Mouse (Mus musculus) limb, embryonic 14.5 days (tissue): ENCODE measurements around the gene Nxpe4. TPM values are rescaled to one million over a fixed set of nuclear protein-coding genes. Genes with fewer than 3 reads are reported as not detected.

Source experiments
- ATAC-seq: fragments of 200-750 bp; cut with Nextera tagmentation; 2 replicates; pipeline ENCODE4 v1.8.0; 2017; ENCODE audit warnings: low read depth, moderate number of reproducible peaks, moderate TSS enrichment; ENCODE audit not compliant: low FRiP score
- DNase-seq: peaks from one replicate; pipeline ENCODE4 v3.0.0-alpha.2; 2015; ENCODE audit warnings: low spot score
- H3K27ac ChIP-seq: fragments of 300-500 bp; sonication (generic); replicated peaks from 2 replicates; pipeline ENCODE4 v1.5.1; 2014; ENCODE audit warnings: low read depth, mild to moderate bottlenecking, low read length, moderate library complexity, mixed read lengths
- H3K27me3 ChIP-seq: fragments of 300-500 bp; sonication (generic); 2 replicates; pipeline ENCODE4 v1.6.1; 2014; ENCODE audit warnings: low read length, mixed read lengths; ENCODE audit not compliant: control insufficient read depth, insufficient read depth
- H3K36me3 ChIP-seq: fragments of 300-500 bp; sonication (generic); 2 replicates; pipeline ENCODE4 v1.6.1; 2014; ENCODE audit warnings: mild to moderate bottlenecking, low read length, moderate library complexity, mixed read lengths; ENCODE audit not compliant: control insufficient read depth, insufficient read depth
- H3K4me1 ChIP-seq: fragments of 300-500 bp; sonication (generic); 2 replicates; pipeline ENCODE4 v1.6.1; 2014; ENCODE audit warnings: antibody characterized with exemption, low read length, mixed read lengths; ENCODE audit not compliant: control insufficient read depth, insufficient read depth
- H3K4me2 ChIP-seq: fragments of 300-500 bp; sonication (generic); replicated peaks from 2 replicates; pipeline ENCODE4 v1.6.1; 2014; ENCODE audit warnings: low read depth, mild to moderate bottlenecking, low read length, moderate library complexity; ENCODE audit not compliant: severe bottlenecking
- H3K4me3 ChIP-seq: fragments of 300-500 bp; sonication (generic); replicated peaks from 2 replicates; pipeline ENCODE4 v1.5.1; 2014; ENCODE audit warnings: low read length
- H3K9ac ChIP-seq: fragments of 300-500 bp; sonication (generic); 2 replicates; pipeline ENCODE4 v1.6.1; 2014; ENCODE audit warnings: mild to moderate bottlenecking, low read depth, low read length, moderate library complexity; ENCODE audit not compliant: severe bottlenecking
- H3K9me3 ChIP-seq: fragments of 300-500 bp; sonication (generic); 2 replicates; pipeline ENCODE4 v1.6.1; 2016; ENCODE audit warnings: low read length; ENCODE audit not compliant: control insufficient read depth
- POLR2A ChIP-seq: fragments of 200-500 bp; IDR thresholded peaks from 2 replicates; pipeline ENCODE4 v1.8.0; 2012; ENCODE audit warnings: inconsistent platforms, mild to moderate bottlenecking, moderate library complexity, borderline replicate concordance; ENCODE audit not compliant: insufficient read depth, insufficient read length; ENCODE audit errors: extremely low read depth
- WGBS: fragments of 180-500 bp; shearing (Covaris S2); extraction: QIAGEN DNeasy Blood & Tissue Kit; methylation state at CpG from one replicate; pipeline ENCODE4 v1.1.7; 2014; 5-methylcytosine and 5-hydroxymethylcytosine counted together
- polyA plus RNA-seq, 2 experiments: library from polyadenylated mRNA; depleted of rRNA in 1 of 2; stranded (reverse) in 1 of 2; unstranded in 1 of 2; fragments of >200 nt; fragmentation: Nextera tagmentation in 1 of 2; extraction: Ambion mirVana in 1 of 2; gene quantifications; 2 replicates each; pipeline versions ENCODE4 v1.2.1 to v1.2.3; 2012 to 2014

Nxpe4 gene
- polyA plus RNA-seq, 2 experiments, result 6.3 to 8.2 TPM

DNA sequence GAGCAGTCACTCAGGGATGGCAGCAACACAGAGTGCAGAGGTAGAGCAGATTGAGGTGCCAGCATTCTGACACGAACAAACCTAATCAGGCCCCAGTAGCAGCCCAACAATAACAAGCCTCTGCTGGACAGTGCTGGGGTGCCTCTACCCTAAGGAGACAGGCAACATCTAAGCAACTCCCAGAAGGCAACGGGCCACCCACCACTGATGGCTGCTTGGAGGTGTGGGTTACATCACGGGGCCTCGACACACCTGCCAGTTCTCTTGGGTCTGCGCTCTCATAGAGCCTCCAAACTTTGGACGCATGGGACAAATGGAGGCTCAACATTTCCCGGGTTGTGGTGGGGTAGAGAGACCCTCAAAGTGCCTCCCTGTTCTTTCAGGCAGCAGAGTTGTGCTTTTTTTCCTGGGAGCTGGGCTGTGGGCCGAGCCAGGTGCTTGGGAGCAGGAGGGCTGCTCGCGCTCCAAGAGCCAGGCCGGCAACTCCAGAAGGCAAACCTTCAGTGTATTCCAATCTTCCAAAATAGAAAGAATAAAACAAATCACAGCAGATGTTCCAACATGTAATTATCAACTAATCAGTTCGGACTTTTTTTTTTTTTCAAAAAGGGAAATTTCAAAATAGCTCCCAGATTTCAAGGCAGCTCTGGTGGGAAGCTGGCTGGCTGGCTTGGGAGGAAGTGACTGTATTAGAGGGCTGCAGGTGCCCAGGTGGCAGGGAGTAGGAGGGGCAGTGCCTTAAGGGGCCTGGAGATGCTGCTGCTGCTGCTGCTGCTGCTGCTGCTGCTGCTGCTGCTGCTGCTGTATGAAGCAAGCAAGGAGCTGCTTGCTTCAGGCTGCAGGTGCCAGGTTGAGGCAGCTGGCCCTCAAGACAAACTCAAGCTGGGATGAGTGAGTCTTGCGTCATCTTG is 54.5 kb downstream of the Nxpe4 start:
- 78% methylated on average over 13 of the region's 13 CpGs for WGBS
- H3K36me3 ChIP-seq, result no peaks in the 10 kb centered on the region
- no peaks in the 10 kb centered on the region for H3K9me3 ChIP-seq
- DNase-seq (no peak), ATAC-seq (no peak)
- H3K9ac ChIP-seq, result no peak overlapping the region
- H3K4me1 ChIP-seq, result no peaks in the 10 kb centered on the region
- H3K4me3 ChIP-seq, result no peak overlapping the region
- H3K27me3 ChIP-seq, result no peaks in the 10 kb centered on the region
- no peak overlapping the region for H3K27ac ChIP-seq
- H3K4me2 ChIP-seq, result no peak overlapping the region
- no peak for TF ChIP-seq POLR2A

DNA sequence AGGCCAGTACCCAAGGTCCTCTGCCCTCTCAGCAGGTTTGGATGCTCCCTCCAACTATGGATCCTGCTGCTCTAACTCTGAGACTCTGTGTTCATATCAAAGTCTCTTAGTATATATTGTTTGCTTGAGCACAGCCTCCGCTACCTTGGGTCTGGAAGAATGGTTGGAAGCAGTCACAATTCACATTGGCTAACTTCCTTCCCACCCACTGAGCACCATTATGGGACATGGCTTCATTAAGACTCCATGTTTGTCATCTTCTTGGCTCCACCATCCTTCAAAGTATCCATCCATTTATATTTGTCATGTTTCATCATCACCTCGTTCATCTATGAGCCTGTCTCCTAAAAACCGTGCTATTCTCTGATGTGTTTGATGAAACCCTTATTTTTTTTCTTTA is 68.9 kb downstream of the Nxpe4 start:
- H3K9ac ChIP-seq, result no peak overlapping the region
- H3K4me2 ChIP-seq, result no peak overlapping the region
- no peak for TF ChIP-seq POLR2A
- no peaks in the 10 kb centered on the region for H3K4me1 ChIP-seq
- WGBS, result 90% methylated on average over 3 of the region's 3 CpGs
- no peak overlapping the region for H3K27ac ChIP-seq
- ATAC-seq, result no peak
- no peak overlapping the region for H3K4me3 ChIP-seq
- no peaks in the 10 kb centered on the region for H3K9me3 ChIP-seq
- H3K36me3 ChIP-seq, result no peaks in the 10 kb centered on the region
- H3K27me3 ChIP-seq, result no peaks in the 10 kb centered on the region
- no peak for DNase-seq

DNA sequence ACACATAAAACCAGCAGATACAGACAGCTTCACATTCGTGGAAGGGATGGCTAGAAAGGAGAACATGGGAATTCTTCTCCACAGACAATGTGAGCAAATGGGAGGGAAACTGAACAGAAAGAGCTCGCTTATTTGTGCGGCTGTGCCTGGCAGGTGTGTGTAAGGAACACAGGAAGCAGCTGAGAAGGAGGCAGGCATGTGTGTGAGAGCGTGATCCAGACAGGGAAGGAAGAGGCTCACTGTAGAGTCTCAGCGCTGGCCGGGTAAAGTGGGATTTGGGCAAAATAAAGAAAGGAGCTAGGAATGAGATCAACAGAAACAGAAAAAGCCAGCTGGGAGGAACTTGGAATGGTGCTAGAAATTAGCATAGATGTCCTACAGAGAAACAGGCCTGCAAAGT is 74.6 kb downstream of the Nxpe4 start:
- no peaks in the 10 kb centered on the region for H3K36me3 ChIP-seq
- no peaks in the 10 kb centered on the region for H3K4me1 ChIP-seq
- no peaks in the 10 kb centered on the region for H3K9me3 ChIP-seq
- ATAC-seq, result no peak
- no peak for TF ChIP-seq POLR2A
- WGBS, result 61% methylated on average over 6 of the region's 6 CpGs
- H3K4me2 ChIP-seq, result no peak overlapping the region
- H3K9ac ChIP-seq, result no peak overlapping the region
- no peaks in the 10 kb centered on the region for H3K27me3 ChIP-seq
- no peak for DNase-seq
- H3K27ac ChIP-seq, result no peak overlapping the region
- H3K4me3 ChIP-seq, result no peak overlapping the region

DNA sequence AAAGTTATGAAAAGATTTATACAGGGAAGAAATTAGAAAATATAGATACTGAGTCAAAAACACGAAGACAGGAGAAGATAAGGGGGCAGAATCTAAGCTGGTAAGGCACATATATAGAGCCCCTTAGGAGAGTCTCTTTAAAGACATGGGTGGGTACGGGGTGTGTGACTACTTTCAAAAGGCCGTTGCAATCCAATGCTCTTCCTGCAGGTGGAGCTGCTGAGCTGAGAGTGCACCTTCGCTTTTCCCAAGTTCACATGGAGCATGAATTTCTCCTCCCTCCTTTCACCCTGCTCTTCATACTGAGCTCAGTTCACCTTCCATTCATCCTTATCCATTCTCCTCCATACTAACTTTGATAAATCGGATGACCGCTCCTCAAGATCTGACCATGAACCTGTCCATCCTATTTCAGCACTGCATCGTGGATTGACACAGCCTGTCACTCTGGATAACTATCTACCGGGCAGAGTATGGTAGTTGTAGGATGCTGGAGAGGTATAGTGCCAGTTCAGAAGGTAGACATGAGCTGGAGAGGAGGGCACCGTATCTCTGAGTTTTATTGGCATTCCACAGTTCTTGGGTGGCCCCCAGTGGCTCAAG is 76.4 kb downstream of the Nxpe4 start:
- H3K27me3 ChIP-seq, result no peaks in the 10 kb centered on the region
- ATAC-seq (no peak), DNase-seq (no peak)
- H3K4me3 ChIP-seq, result no peak overlapping the region
- H3K4me2 ChIP-seq, result no peak overlapping the region
- no peaks in the 10 kb centered on the region for H3K36me3 ChIP-seq
- H3K9me3 ChIP-seq, result no peaks in the 10 kb centered on the region
- no peak for TF ChIP-seq POLR2A
- no peaks in the 10 kb centered on the region for H3K4me1 ChIP-seq
- H3K9ac ChIP-seq, result no peak overlapping the region
- no peak overlapping the region for H3K27ac ChIP-seq
- WGBS, result 80% methylated on average over 9 of the region's 9 CpGs

DNA sequence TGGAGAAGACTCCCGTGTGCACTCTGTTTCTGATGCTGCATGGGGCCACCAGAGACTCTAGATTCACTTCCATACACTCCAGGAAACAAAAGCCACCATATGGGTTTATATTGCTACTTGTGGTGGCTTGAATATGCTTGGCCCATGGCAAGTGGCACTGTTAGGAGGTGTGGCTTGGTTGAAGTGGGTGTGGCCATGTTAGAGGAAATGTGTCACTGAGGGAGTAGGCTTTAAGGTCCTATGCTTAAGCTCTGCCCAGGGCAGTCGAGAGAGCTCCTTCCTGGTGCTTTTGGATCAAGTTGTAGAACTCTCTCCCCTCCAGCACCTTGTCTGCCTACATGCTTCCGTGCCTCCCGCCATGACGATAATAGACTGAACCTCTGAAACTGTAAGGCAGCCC is 77.6 kb downstream of the Nxpe4 start:
- TF ChIP-seq POLR2A, result no peak
- Histone ChIP-seq H3K4me1 (no peaks in the 10 kb centered on the region), H3K27me3 (no peaks in the 10 kb centered on the region), H3K9me3 (no peaks in the 10 kb centered on the region), H3K4me2 (no peak overlapping the region), H3K9ac (no peak overlapping the region), H3K36me3 (no peaks in the 10 kb centered on the region), H3K27ac (no peak overlapping the region), H3K4me3 (no peak overlapping the region)
- ATAC-seq, result no peak
- DNase-seq, result no peak
- 85% methylated on average over 5 of the region's 5 CpGs for WGBS
